Mouse (Mus musculus) embryonic facial prominence, embryonic 11.5 days (tissue): Measurements from ENCODE around the gene Lrwd1. TPM values are rescaled to one million over a fixed set of nuclear protein-coding genes. Genes with fewer than 3 reads are reported as not detected.

Experiments used
- ATAC-seq: fragments of 200-750 bp; cut with Nextera tagmentation; replicated peaks from 2 replicates; pipeline ENCODE4 v1.8.0; 2017; ENCODE audit warnings: low read depth; ENCODE audit not compliant: insufficient number of reproducible peaks, low FRiP score, low TSS enrichment
- DNase-seq: peaks from one replicate; pipeline ENCODE4 v3.0.0-alpha.2; 2015; ENCODE audit warnings: low spot score
- H3K27ac ChIP-seq: fragments of 300-500 bp; sonication (generic); replicated peaks from 2 replicates; pipeline ENCODE4 v1.5.1; 2014; ENCODE audit warnings: mild to moderate bottlenecking, low read depth, low read length, control low read depth
- H3K27me3 ChIP-seq: fragments of 300-500 bp; sonication (generic); 2 replicates; pipeline ENCODE4 v1.6.1; 2014; ENCODE audit warnings: mild to moderate bottlenecking, low read length, moderate library complexity, mixed read lengths; ENCODE audit not compliant: control insufficient read depth, insufficient read depth
- H3K36me3 ChIP-seq: fragments of 300-500 bp; sonication (generic); replicated peaks from 2 replicates; pipeline ENCODE4 v1.6.1; 2014; ENCODE audit warnings: low read depth, mild to moderate bottlenecking, low read length, moderate library complexity, mixed read lengths; ENCODE audit not compliant: control insufficient read depth, insufficient read depth
- H3K4me1 ChIP-seq: fragments of 300-500 bp; sonication (generic); 2 replicates; pipeline ENCODE4 v1.6.1; 2014; ENCODE audit warnings: low read length, mixed read lengths; ENCODE audit not compliant: control insufficient read depth, insufficient read depth
- H3K4me2 ChIP-seq: fragments of 300-500 bp; sonication (generic); 2 replicates; pipeline ENCODE4 v1.6.1; 2014; ENCODE audit warnings: low read depth, mild to moderate bottlenecking, control low read depth, low read length, moderate library complexity
- H3K4me3 ChIP-seq: fragments of 300-500 bp; sonication (generic); 2 replicates; pipeline ENCODE4 v1.5.1; 2014; ENCODE audit warnings: low read depth, low read length, control low read depth
- H3K9ac ChIP-seq: fragments of 300-500 bp; sonication (generic); replicated peaks from 2 replicates; pipeline ENCODE4 v1.6.1; 2014; ENCODE audit warnings: mild to moderate bottlenecking, control low read depth, low read length
- H3K9me3 ChIP-seq: fragments of 300-500 bp; sonication (generic); replicated peaks from 2 replicates; pipeline ENCODE4 v1.6.1; 2016; ENCODE audit warnings: mild to moderate bottlenecking, low read length, inconsistent platforms, mixed read lengths; ENCODE audit not compliant: control insufficient read depth
- WGBS: fragments of 180-500 bp; shearing (Covaris S2); extraction: QIAGEN DNeasy Blood & Tissue Kit; methylation state at CpG from one replicate; pipeline ENCODE4 v1.1.7; 2014; 5-methylcytosine and 5-hydroxymethylcytosine counted together
- polyA plus RNA-seq: library from polyadenylated mRNA; unstranded; fragments of >200 nt; fragmentation: Nextera tagmentation; extraction: Ambion mirVana; gene quantifications from 2 replicates; pipeline ENCODE4 v1.2.1, GENCODE M21; 2014

The Lrwd1 gene
- polyA plus RNA-seq, 1 experiment from 2014 or later = 45.1 TPM

DNA sequence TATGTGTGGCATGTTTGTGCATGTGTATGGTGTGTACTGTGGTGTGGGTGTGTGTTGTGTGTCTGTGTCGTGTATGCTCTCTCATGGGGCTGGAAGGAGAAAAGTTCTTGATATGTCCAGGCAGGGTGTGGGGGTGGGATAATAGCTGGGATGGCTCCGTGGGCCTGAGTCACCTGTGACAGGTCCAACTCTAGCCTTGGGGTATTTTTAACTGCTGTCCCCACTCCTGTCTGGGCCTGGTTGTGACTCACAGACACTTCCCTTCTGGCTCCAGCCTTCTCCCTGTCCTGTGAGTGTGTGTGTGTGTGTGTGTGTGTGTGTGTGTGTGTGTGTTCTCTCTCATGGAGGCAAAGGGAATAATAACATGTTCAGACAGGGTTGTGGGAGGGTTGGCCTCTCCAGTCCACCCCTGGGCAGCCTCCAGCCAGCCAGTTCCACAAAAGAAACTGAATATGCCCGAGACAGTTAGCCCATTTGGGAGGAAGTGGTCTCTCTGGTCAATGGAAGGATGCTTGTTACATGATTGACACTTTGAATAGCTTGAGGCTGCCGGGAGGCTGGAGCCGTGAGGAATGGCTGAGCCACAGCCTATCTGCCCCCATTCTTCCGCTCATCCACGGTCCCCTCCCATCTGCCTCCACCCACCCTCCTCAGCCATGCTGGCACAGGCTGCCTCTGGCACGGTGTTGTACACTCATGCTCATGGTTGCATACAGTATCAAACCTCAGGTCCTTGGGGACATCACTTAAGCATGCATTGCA, 41.4 kb downstream of the Lrwd1 start:
- no peak overlapping the region for H3K27ac ChIP-seq
- no peak overlapping the region for H3K4me3 ChIP-seq
- H3K4me1 ChIP-seq = no peaks in the 10 kb centered on the region
- WGBS = 54% methylated on average over 8 of the region's 8 CpGs
- ATAC-seq (no peak), DNase-seq (no peak)
- no peak overlapping the region for H3K4me2 ChIP-seq
- no peak overlapping the region for H3K9ac ChIP-seq
- H3K36me3 ChIP-seq = no peaks in the 10 kb centered on the region
- no peaks in the 10 kb centered on the region for H3K27me3 ChIP-seq
- no peaks in the 10 kb centered on the region for H3K9me3 ChIP-seq

DNA sequence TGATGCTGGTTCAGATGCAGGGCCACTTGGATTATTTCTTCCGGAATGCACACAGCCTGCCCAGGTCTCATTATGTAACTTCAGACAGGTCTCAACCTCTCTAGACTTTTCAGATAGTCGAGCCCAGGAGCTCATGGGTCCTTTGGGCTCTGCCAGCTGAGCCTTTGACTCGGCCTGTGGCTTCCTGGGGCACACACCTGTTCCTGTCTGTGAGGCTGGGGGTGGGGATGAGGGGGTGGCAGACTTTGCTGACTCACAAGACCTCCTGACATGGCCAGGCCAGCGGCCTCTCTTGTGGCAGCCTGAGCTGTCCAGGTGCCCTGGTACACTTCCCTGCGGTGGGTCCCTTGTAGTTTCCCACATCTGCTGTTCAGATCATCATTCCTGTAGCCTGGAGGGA, 43.9 kb downstream of the Lrwd1 start:
- no peak overlapping the region for H3K4me3 ChIP-seq
- H3K4me2 ChIP-seq = no peak overlapping the region
- no peaks in the 10 kb centered on the region for H3K27me3 ChIP-seq
- 65% methylated on average over 5 of the region's 5 CpGs for WGBS
- no peaks in the 10 kb centered on the region for H3K4me1 ChIP-seq
- no peak overlapping the region for H3K9ac ChIP-seq
- DNase-seq (no peak), ATAC-seq (no peak)
- no peak overlapping the region for H3K27ac ChIP-seq
- no peaks in the 10 kb centered on the region for H3K9me3 ChIP-seq
- H3K36me3 ChIP-seq = no peaks in the 10 kb centered on the region

DNA sequence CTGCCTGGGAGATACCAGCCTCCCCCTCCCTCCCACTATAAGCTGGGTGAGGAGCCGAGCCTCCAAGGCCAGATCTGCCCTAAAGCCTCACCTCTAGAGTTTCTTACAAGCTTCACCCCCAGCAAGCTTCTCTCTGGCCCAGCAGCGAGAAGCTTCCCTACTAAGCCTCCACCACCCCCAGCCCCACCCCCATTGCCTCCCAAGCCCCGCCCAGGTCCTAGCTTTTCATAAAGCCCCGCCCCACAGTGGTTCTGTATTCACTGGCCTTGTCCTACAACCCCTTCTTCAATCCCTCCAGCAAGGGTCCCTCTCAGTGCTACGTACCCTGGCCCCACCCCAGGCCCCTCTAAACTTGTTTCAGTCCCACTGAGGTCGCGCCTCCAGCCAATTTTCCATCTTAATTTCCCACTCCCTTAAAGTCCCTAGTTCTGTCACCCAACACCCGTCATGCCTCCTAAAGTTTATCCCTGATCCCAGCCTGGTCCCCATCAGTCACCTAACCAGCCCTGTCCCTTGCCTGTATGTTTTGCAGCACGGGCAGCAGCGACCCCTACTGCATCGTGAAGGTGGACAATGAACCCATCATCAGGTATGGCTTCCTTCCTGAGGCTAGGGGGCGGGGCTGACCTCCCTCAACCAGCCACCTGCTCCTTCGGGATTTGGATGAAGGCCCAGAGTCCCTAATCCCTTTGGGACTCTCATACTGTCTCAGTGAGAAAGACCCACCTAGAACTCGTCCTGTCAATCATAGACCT, 46.9 kb downstream of the Lrwd1 start:
- Histone ChIP-seq H3K27ac (no peak overlapping the region), H3K4me2 (no peak overlapping the region), H3K4me1 (no peaks in the 10 kb centered on the region; the same call in 1 of the 2 replicates), H3K36me3 (no peaks in the 10 kb centered on the region), H3K9me3 (no peaks in the 10 kb centered on the region), H3K27me3 (peaks cover 12% of the 10 kb centered on the region), H3K4me3 (no peak overlapping the region), H3K9ac (no peak overlapping the region)
- 14% methylated on average over 14 of the region's 14 CpGs for WGBS
- no peak for DNase-seq
- ATAC-seq = no peak

DNA sequence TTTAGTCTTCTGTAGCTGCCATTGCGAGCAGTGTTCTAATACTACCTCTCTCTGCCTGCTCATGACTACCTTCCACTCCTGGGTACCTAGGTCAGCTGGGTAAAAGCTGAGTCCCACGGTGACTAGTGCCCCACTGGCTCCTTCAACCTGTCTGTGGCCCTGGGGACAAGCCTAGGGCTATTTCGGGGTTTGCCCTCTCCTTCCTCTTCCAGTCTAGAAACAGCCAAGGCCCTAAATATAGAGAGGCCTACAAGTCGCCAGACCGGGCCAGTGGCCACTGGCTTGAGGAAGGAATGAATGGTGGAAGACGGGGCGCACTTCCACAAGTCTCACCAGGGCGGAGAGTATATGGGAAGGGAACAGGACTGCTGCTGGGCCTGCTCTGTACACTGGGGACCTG, 49.6 kb downstream of the Lrwd1 start:
- ATAC-seq (no peak), DNase-seq (no peak)
- WGBS = 90% methylated on average over 8 of the region's 8 CpGs
- H3K9me3 ChIP-seq = no peaks in the 10 kb centered on the region
- H3K27me3 ChIP-seq = peaks cover 13% of the 10 kb centered on the region
- H3K9ac ChIP-seq = no peak overlapping the region
- no peaks in the 10 kb centered on the region for H3K36me3 ChIP-seq
- no peak overlapping the region for H3K4me2 ChIP-seq
- H3K27ac ChIP-seq = no peak overlapping the region
- H3K4me1 ChIP-seq = no peaks in the 10 kb centered on the region; the same call in 1 of the 2 replicates
- H3K4me3 ChIP-seq = no peak overlapping the region

DNA sequence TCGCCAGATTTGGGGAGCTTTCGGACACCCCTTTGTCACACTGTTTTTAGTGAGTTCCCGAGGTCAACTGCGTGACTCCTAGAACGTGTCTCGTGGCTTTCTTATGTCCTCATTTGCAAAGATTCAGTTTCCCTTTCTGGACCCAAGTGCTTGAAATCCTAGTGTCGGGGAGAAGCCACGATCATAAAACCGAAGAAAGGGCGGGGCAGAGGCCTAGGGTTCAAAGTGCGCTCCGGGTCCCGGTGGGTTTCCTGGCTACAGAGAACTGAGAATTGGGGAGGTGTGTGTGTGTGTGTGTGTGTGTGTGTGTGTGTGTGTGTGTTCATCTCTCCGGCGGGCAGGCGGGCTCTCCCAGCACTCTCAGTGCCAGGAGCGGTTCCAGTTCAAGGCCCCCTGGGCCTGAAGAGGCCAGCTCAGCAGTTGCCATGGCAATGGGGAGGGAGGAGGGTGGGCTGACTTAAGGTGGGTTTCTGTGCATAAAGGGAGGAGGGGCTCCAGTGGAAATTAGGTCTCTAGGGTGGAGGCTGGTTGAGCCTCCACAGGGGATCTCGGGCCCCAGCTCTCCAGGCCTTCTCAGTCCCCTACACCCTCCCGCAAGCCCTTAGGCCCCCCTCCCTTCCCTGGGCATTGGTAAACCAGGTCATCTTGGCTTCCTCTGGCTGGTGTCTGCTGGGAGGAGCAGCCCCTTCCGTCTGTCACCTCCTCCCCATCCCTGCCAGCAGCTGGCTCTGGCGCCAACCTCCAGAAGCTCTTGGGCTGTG, 50.8 kb downstream of the Lrwd1 start:
- no peaks in the 10 kb centered on the region; the same call in 1 of the 2 replicates for H3K4me1 ChIP-seq
- peaks cover 13% of the 10 kb centered on the region for H3K27me3 ChIP-seq
- H3K9ac ChIP-seq = no peak overlapping the region
- WGBS = 4% methylated on average over 21 of the region's 21 CpGs
- no peaks in the 10 kb centered on the region for H3K9me3 ChIP-seq
- DNase-seq (peak; percentile 55), ATAC-seq (no peak)
- peak overlapping the region; percentile 53 for H3K4me3 ChIP-seq
- no peak overlapping the region for H3K27ac ChIP-seq
- H3K36me3 ChIP-seq = no peaks in the 10 kb centered on the region
- H3K4me2 ChIP-seq = peak overlapping the region; percentile 95

DNA sequence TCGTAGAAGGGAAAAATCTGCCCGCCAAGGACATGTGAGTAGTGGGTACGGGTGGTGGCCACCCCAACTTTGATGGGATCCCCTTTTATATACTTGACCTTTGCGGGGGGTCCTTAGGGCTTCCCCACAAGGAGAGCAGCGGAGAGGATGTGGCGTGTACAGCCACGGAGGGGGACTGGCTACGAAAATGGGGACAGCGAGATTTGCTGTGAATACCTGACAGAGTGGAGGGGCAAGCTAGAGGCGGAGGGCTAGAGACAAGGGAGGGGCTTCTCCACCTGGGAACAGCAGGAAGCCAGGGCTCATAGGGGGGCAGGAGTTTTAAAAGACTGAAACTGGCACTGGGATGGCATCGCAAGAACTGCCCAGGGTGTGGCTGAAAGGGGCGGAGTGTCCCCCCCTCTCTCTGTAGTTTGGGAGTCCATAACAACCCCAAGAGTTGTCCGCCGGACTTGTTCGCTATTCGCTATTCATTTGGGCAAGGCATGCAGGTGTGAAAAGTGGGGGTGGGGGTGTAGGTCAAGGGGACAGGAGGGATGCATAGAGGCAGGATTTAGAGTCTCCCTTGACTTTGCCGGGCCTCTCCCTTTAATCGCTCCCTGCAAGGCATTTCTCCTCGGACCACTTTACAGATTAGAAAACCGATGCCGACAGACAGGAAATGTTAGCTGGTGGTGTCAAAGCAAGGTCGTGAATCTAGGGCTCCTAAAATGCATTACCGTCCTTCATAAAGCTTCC, 51.6 kb downstream of the Lrwd1 start:
- ATAC-seq (peak; percentile 22; the same call in 1 of the 2 replicates), DNase-seq (no peak)
- H3K9me3 ChIP-seq = no peaks in the 10 kb centered on the region
- H3K27me3 ChIP-seq = peaks cover 13% of the 10 kb centered on the region
- 1% methylated on average over 23 of the region's 23 CpGs for WGBS
- peak overlapping the region; percentile 1; the same call in 1 of the 2 replicates for H3K9ac ChIP-seq
- no peaks in the 10 kb centered on the region; the same call in 1 of the 2 replicates for H3K4me1 ChIP-seq
- no peaks in the 10 kb centered on the region for H3K36me3 ChIP-seq
- no peak overlapping the region for H3K27ac ChIP-seq
- peak overlapping the region; percentile 53 for H3K4me3 ChIP-seq
- peak overlapping the region; percentile 95 for H3K4me2 ChIP-seq

DNA sequence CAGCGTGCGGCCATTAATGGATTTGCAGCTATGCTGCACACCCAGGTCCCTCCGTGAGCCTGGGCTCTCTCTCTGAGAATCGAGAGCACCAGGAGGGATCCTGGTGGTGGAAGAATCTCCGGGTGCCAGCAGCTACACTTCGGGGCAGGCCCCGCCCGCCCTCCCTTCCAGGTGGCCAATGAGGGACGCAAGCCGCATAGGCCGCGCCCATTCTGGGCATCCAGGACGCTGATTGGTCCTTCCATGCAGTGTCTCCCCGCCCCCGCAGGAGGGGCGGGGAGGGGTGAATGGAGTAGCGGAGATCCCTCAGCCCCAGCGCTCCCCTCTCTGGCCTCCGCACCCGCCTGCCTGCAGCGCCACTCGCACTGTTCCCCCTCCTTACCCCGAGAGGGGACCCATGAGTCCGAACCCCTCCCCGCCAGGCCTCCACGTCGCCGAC, 52.2 kb downstream of the Lrwd1 start, which contains the start of gene Rasa4:
TSS of gene Rasa4 (plus strand) at position 248 of the 439 bp plus-strand sequence.
- whole genome bisulfite sequencing = 0% methylated on average over 20 of the region's 28 CpGs
- Histone ChIP-seq H3K4me3 (peak within 1 kb of the TSS; percentile 53), H3K9me3 (no peaks in the 10 kb centered on the region), H3K36me3 (no peaks in the 10 kb centered on the region), H3K27ac (no peak within 1 kb of the TSS), H3K9ac (peak within 1 kb of the TSS; percentile 41), H3K4me1 (no peaks in the 10 kb centered on the region; the same call in 1 of the 2 replicates), H3K4me2 (peak within 1 kb of the TSS; percentile 95), H3K27me3 (peaks cover 13% of the 10 kb centered on the region)
- peak; percentile 88 for ATAC-seq
- DNase-seq = peak; percentile 98
